Mouse (Mus musculus): ENCODE data around the gene Rock2. TPM values are rescaled to one million over a fixed set of nuclear protein-coding genes. Genes with fewer than 3 reads are reported as not detected.

The Rock2 gene
- polyA plus RNA-seq, 1 experiment from 2014 or later = 13.7 TPM

DNA sequence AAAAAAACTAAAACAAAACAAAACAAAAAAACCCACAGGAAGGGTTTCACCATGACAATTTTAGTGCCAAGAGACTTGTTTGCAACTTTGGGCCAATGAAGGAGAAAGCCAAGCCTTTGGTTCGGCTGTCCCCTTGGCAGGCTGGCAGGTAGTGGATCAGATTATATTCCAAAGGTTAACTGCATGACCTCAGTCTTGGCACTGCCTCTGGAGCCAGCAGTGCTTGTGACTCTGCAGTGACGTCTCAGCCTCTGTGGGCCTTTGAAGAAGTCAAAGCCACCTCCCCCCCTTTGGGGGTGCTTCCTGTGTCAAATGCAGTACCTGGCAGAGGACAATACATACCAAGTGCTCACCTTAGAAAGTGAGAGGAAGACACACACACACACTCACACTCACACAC is 20.6 kb upstream of the Rock2 start:
- no peak overlapping the region for H3K9ac ChIP-seq
- 51% methylated on average over 2 of the region's 2 CpGs for WGBS
- no peaks in the 10 kb centered on the region for H3K27me3 ChIP-seq
- no peak for ATAC-seq (ENCODE audit: low FRiP score, low read depth)
- H3K4me1 ChIP-seq (replicated peaks) = peaks cover 14% of the 10 kb centered on the region
- H3K9me3 ChIP-seq = no peaks in the 10 kb centered on the region
- no peak overlapping the region for H3K4me2 ChIP-seq
- H3K4me3 ChIP-seq = no peak overlapping the region
- no peaks in the 10 kb centered on the region for H3K36me3 ChIP-seq
- H3K27ac ChIP-seq (replicated peaks) = no peak overlapping the region

DNA sequence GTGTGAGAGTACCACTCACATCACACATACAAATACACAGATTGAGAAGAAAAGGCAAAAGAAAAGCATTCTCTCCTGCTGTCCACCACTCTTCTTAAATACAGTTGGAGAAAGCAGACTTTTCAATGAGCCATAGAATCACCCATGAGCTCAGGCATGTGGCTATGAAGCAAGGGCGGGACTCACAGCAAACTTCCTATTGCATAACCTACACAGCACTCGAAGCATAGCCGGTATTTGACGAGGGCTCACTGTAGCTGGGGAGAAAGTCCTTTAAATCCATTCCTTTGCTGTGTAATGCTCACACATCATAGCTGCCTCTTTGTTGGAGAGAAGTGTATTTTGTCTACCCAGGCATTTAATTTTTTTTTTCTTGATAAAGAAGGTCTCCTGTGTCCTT is 19.4 kb upstream of the Rock2 start:
- 68% methylated on average over 4 of the region's 4 CpGs for WGBS
- no peaks in the 10 kb centered on the region for H3K9me3 ChIP-seq
- no peak overlapping the region for H3K9ac ChIP-seq
- H3K36me3 ChIP-seq = no peaks in the 10 kb centered on the region
- H3K27ac ChIP-seq (replicated peaks) = no peak overlapping the region
- H3K4me3 ChIP-seq = no peak overlapping the region
- no peak overlapping the region for H3K4me2 ChIP-seq
- H3K27me3 ChIP-seq = no peaks in the 10 kb centered on the region
- ATAC-seq (ENCODE audit: low FRiP score, low read depth) = no peak
- peaks cover 9% of the 10 kb centered on the region for H3K4me1 ChIP-seq (replicated peaks)

DNA sequence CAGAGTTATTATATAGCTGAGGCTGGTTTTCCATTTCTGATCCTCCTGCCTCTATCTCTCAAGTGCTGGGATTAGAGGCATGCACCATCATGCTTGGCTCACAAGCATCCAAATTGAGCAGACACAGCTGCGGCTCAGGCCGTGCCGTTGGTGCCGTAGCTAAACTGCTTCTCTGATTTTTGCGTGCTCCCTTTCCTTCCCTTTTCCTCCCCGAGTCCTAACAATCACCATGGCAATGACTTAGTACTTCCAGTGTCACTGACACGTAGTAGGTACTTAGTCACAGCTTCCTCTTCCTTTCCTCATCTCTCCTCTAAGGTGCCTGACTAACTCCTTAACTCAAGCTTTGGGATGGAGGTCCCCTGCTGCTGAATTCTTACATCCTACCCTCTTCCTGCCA is 19.0 kb upstream of the Rock2 start:
- H3K9me3 ChIP-seq = no peaks in the 10 kb centered on the region
- ATAC-seq (ENCODE audit: low FRiP score, low read depth) = no peak
- H3K4me2 ChIP-seq = no peak overlapping the region
- no peak overlapping the region for H3K4me3 ChIP-seq
- H3K27me3 ChIP-seq = no peaks in the 10 kb centered on the region
- H3K27ac ChIP-seq (replicated peaks) = no peak overlapping the region
- H3K36me3 ChIP-seq = no peaks in the 10 kb centered on the region
- 79% methylated on average over 7 of the region's 7 CpGs for WGBS
- no peak overlapping the region for H3K9ac ChIP-seq
- H3K4me1 ChIP-seq (replicated peaks) = 0 out of 2 replicates have a peak, but pooled peaks cover 6% of the 10 kb centered on the region

DNA sequence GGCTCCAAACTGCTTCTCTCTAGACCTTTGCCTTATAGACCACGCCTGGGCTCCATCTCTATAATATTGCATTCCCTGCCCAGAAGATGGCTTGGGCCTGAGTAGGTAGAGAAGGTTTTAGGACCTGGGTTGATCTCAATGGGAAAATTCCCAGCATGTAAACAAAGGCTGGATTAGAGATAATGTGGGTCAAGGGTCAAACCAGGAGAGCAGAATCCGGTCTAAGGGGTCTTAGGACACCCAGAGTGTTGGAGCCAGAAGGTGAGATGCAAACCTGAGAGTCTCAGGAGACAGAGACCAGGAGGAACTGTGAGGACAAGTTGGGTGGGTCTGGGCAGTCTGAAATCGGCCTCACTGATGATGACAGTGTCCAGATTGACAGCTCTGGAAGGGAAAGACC is 18.0 kb upstream of the Rock2 start:
- Histone ChIP-seq H3K4me3 (no peak overlapping the region), H3K36me3 (no peaks in the 10 kb centered on the region), H3K4me1 (replicated peaks) (0 out of 2 replicates have a peak, but pooled peaks cover 6% of the 10 kb centered on the region), H3K9me3 (no peaks in the 10 kb centered on the region), H3K27ac (replicated peaks) (no peak overlapping the region), H3K9ac (no peak overlapping the region), H3K27me3 (no peaks in the 10 kb centered on the region), H3K4me2 (no peak overlapping the region)
- no peak for ATAC-seq (ENCODE audit: low FRiP score, low read depth)
- WGBS = 65% methylated on average over 3 of the region's 3 CpGs

DNA sequence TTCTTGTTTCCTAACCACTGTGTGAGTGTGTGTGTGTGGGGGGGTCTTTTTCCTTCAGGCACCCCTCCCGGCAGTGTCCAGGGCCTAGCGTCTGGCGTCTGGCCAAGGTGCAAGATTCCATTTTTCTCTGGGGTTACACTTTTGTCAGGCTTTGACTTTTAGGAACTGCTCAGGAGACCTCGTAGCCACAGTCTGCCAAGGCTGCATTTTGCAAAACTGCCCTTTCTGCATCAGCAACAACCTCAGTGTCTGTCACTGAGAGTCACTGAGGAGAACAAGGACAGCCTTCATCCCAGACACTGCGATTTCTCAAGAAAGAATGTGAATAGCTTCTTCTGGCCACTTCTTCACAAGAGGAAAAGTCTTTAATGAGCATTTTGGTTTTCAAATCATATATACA is 17.6 kb upstream of the Rock2 start:
- H3K27me3 ChIP-seq = no peaks in the 10 kb centered on the region
- H3K4me2 ChIP-seq = no peak overlapping the region
- 0 out of 2 replicates have a peak overlapping the region, but pooled peaks have one; percentile 5 for H3K27ac ChIP-seq (replicated peaks)
- H3K4me1 ChIP-seq (replicated peaks) = 0 out of 2 replicates have a peak, but pooled peaks cover 6% of the 10 kb centered on the region
- WGBS = 67% methylated on average over 5 of the region's 5 CpGs
- ATAC-seq (ENCODE audit: low FRiP score, low read depth) = no peak
- H3K9ac ChIP-seq = no peak overlapping the region
- H3K36me3 ChIP-seq = no peaks in the 10 kb centered on the region
- no peaks in the 10 kb centered on the region for H3K9me3 ChIP-seq
- H3K4me3 ChIP-seq = no peak overlapping the region

DNA sequence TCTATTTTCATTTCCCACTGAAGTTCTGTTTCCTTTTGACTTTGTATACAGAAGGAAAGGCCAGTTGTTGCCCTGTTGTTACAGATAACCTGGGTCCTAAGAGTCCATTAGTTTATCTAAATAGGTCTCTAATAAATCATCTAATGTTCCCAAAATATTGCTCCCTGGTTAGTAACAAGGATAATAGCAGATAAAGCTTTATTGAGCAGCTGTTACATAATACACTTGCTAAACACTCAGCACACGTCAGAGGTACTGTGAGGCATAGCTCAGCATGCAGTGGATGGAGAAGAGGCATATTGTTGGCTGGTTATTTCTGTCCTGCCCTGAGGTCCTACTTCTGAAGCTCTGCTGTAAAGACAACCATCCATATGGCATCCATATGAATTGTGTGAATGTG is 17.0 kb upstream of the Rock2 start:
- Histone ChIP-seq H3K27me3 (no peaks in the 10 kb centered on the region), H3K9me3 (no peaks in the 10 kb centered on the region), H3K4me2 (no peak overlapping the region), H3K27ac (replicated peaks) (no peak overlapping the region), H3K4me1 (replicated peaks) (0 out of 2 replicates have a peak, but pooled peaks cover 6% of the 10 kb centered on the region), H3K36me3 (no peaks in the 10 kb centered on the region), H3K9ac (no peak overlapping the region), H3K4me3 (no peak overlapping the region)
- WGBS = 54% methylated on average over 1 of the region's 1 CpGs
- no peak for ATAC-seq (ENCODE audit: low FRiP score, low read depth)

DNA sequence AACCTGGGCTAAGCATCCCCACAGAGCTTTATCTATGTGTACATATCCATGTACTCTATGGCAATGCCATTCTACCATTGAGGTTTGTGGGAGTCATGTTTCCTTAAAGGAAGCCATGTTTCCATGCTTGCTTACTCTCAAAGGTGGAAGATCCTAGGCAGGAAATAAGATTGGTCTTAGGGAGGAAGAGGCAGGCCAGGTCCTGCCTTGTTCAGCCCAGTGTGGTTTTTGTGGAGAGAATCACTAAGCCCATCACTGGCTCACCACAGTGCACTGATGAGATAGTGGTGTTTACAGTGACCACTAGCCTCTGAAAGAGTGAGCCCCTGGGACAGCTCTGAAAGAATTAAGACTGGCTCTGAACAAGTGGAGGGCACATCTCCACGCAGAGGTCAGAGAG is 15.3 kb upstream of the Rock2 start:
- Histone ChIP-seq H3K4me1 (replicated peaks) (0 out of 2 replicates have a peak, but pooled peaks cover 6% of the 10 kb centered on the region), H3K4me2 (no peak overlapping the region), H3K27ac (replicated peaks) (no peak overlapping the region), H3K9me3 (no peaks in the 10 kb centered on the region), H3K36me3 (no peaks in the 10 kb centered on the region), H3K9ac (no peak overlapping the region), H3K4me3 (no peak overlapping the region), H3K27me3 (no peaks in the 10 kb centered on the region)
- 97% methylated on average over 1 of the region's 1 CpGs for WGBS
- no peak for ATAC-seq (ENCODE audit: low FRiP score, low read depth)

DNA sequence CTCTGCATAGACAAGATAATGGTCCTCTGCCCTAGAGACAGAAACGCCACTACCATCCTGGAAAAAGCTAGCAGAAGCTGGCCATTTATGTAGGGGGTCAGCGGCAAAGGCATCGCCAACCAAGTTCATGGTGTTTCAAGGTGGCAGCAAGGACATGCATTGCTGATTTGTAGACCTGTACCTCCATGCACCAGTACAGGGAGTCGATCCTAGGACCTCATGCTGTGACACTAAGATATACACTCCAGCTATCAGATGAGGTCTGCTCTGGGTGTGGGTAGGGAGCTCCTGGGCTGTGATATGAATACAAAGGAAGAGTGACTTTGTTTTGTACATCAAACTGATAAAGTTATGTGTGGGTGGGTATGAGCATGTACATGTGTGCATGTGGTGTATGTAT is 14.6 kb upstream of the Rock2 start:
- WGBS = 91% methylated on average over 4 of the region's 4 CpGs
- H3K27ac ChIP-seq (replicated peaks) = no peak overlapping the region

DNA sequence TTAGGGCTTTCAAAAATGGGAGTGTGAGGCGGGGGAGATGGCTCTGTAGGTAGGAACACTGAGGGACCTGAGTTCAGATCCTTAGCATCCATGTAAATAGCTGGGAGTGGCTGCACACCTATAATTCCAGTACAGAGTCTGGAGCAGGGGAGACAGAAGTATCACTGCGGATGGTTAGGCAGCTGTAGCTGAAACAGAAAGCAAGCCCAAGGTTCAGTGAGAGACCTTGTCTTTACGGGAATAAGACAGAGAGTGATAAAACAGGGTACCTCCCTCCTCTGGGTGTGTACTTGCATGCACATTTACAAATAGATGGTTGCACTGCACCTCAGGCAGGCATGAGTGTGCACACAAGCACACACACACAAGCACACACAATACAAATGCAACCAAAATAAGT is 12.3 kb upstream of the Rock2 start:
- Histone ChIP-seq H3K27ac (replicated peaks) (no peak overlapping the region), H3K4me3 (no peak overlapping the region), H3K4me1 (replicated peaks) (no peaks in the 10 kb centered on the region), H3K9me3 (no peaks in the 10 kb centered on the region), H3K27me3 (no peaks in the 10 kb centered on the region), H3K4me2 (no peak overlapping the region), H3K36me3 (no peaks in the 10 kb centered on the region), H3K9ac (no peak overlapping the region)
- WGBS = 92% methylated on average over 3 of the region's 3 CpGs
- ATAC-seq (ENCODE audit: low FRiP score, low read depth) = no peak

More for the DNA sequence above, 14.6 kb upstream of the Rock2 start:
- no peak overlapping the region for H3K9ac ChIP-seq
- H3K27me3 ChIP-seq = no peaks in the 10 kb centered on the region
- ATAC-seq (ENCODE audit: low FRiP score, low read depth) = no peak
- no peak overlapping the region for H3K4me3 ChIP-seq
- no peaks in the 10 kb centered on the region for H3K9me3 ChIP-seq
- no peaks in the 10 kb centered on the region for H3K36me3 ChIP-seq
- 0 out of 2 replicates have a peak, but pooled peaks cover 4% of the 10 kb centered on the region for H3K4me1 ChIP-seq (replicated peaks)
- H3K4me2 ChIP-seq = no peak overlapping the region

DNA sequence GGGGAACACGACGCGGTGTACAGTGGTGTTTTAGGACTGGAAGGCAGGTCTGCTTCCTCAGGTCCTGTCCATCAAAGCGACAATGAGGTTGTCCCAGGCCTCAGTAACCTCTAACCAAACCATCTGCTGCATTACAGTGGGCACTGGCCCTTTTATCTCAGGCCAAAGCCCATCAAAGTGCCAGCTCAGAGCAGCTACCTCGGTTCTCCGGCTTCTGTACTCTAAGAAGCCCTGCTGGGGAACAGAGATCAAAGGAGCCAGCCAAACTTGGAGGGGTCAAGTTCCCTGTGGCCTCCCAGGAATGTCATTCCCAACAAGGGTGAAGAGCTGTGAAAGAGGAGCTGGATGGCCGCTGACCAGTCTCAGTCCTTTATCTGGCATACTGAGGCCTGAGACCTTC is 11.6 kb upstream of the Rock2 start:
- H3K27me3 ChIP-seq = no peaks in the 10 kb centered on the region
- 70% methylated on average over 7 of the region's 7 CpGs for WGBS
- H3K4me2 ChIP-seq = no peak overlapping the region
- H3K9me3 ChIP-seq = no peaks in the 10 kb centered on the region
- no peak overlapping the region for H3K4me3 ChIP-seq
- no peak for ATAC-seq (ENCODE audit: low FRiP score, low read depth)
- H3K4me1 ChIP-seq (replicated peaks) = no peaks in the 10 kb centered on the region
- H3K9ac ChIP-seq = no peak overlapping the region
- no peak overlapping the region for H3K27ac ChIP-seq (replicated peaks)
- no peaks in the 10 kb centered on the region for H3K36me3 ChIP-seq

DNA sequence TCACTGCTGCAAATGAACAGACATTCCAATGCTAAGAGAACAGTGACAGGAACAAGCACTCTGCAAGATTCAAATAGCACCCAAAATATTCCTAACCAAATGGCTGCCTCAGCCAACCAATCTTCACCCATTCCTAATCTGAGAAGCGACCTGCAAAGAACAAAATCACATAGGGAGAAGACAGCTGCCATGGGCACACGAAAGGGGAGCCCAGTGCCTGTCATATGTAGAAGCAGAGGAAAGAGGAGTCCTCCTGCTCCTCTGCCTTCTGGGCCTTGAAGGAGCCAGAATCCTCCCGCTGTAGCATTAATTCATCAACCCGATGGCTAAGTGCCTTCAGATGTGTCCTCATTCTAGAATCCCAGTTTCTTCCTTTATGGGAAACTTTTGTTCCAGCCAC is 10.2 kb upstream of the Rock2 start:
- WGBS = 92% methylated on average over 4 of the region's 4 CpGs
- Histone ChIP-seq H3K9me3 (no peaks in the 10 kb centered on the region), H3K4me1 (replicated peaks) (no peaks in the 10 kb centered on the region), H3K27ac (replicated peaks) (no peak overlapping the region), H3K36me3 (no peaks in the 10 kb centered on the region), H3K4me2 (no peak overlapping the region), H3K9ac (no peak overlapping the region), H3K27me3 (no peaks in the 10 kb centered on the region), H3K4me3 (no peak overlapping the region)
- no peak for ATAC-seq (ENCODE audit: low FRiP score, low read depth)

DNA sequence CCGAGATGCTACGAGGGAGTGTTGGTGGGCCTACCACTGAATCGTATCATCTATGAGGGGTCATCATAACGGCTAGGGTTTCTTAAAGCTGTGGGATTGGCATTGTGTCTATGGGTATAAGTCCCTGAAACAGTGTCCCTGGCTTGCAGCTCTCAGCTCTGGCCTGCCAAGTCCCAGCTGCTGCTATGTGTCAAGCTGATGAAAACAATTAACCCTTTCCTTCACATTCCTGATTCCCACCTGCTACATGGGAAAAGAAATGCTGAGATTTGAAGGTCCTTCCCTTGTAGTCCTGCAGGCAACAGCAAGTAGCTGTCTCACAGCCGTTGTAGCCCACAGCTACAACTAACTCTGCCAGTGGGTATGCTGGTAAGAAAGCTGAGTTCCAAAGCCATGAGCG is 8.3 kb upstream of the Rock2 start:
- WGBS = 88% methylated on average over 6 of the region's 6 CpGs

DNA sequence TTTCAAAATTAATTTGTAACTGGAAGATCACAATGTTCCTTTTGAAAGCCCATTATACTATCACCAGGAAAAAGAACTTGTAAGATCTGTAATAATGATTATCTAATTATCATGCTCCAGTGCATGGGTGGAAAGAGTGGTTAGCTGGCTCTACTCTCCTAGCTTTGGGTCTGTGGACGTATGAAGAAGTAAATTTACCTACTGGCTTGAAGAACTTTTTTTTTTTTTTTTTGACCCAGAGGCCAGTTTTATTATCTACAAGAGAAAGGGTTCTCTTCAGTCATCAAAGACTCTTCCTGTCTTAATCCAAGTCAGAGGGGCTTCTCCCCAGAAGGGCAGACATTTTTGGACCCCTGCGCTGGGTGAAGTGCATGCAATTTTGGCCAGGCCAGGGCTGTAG is 1.7 kb upstream of the Rock2 start:
- ATAC-seq (ENCODE audit: low FRiP score, low read depth) = no peak
- 90% methylated on average over 2 of the region's 2 CpGs for WGBS

More for the DNA sequence above, 8.3 kb upstream of the Rock2 start:
- Histone ChIP-seq H3K4me3 (no peak overlapping the region), H3K36me3 (no peaks in the 10 kb centered on the region), H3K27ac (replicated peaks) (no peak overlapping the region), H3K4me2 (no peak overlapping the region), H3K9me3 (no peaks in the 10 kb centered on the region), H3K27me3 (no peaks in the 10 kb centered on the region), H3K4me1 (replicated peaks) (no peaks in the 10 kb centered on the region), H3K9ac (no peak overlapping the region)
- no peak for ATAC-seq (ENCODE audit: low FRiP score, low read depth)

More for the DNA sequence above, 1.7 kb upstream of the Rock2 start:
- no peak overlapping the region for H3K4me3 ChIP-seq
- H3K36me3 ChIP-seq = no peaks in the 10 kb centered on the region
- no peaks in the 10 kb centered on the region for H3K9me3 ChIP-seq
- H3K4me1 ChIP-seq (replicated peaks) = peaks cover 27% of the 10 kb centered on the region
- no peak overlapping the region for H3K9ac ChIP-seq
- no peak overlapping the region for H3K27ac ChIP-seq (replicated peaks)
- H3K4me2 ChIP-seq = no peak overlapping the region
- no peaks in the 10 kb centered on the region for H3K27me3 ChIP-seq

Data from hindbrain, embryonic 15.5 days (tissue).